ENCODE assay signal across 8 mouse cellular contexts in the genomic region with DNA sequence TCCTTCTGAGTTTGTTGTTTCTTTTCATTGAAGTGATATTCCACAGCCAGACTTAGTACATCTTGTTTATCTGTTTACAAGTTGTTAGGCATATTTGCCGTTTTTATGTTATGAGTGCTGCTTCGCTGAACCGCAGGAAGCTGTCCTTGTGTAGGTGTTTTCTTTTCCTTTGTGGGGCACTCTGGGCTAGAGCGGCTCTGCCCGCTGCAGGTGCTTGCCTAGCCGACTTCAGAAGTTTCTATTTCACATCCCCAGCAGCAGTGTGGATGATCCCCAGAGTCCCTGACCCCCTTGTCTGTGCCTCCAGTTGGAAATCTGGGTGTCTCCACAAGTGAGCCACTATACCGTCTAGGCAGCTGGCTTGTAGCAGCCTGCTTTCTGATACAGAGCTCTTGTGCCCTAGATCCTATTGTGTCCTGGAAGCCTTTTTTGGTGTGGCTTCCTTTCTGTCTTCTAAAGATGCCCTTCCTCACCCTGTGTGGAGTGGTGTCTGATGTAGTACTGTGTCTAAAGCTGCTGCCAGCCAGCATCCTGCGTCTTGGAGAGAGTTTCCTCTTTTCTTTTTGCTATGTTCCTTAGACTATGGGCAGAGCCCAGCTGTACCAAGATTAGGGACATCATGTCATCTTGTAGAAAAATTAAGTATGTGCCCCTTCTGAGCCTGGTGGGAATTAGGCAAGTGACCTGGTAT.
A peak's percentile ranks its signal among the peaks of the same experiment; 100 is the strongest.
DNase-seq lines count a peak whose midpoint lies in the region; ATAC-seq and TF ChIP-seq lines count a peak whose summit lies in the region.
"Had no signal": no experiment of that assay in that cellular context is flagged by ENCODE, and none has a peak within 500 bp of the region (broad histone marks: within the 10 kb centered on the region; RNA-seq: fewer than 3 reads in every experiment).

No protein-coding gene starts in this region.

- no peak for TF ChIP-seq EP300 in stomach, postnatal 0 days (optimal IDR thresholded peaks at IDR 0.05)

- no peak for TF ChIP-seq CTCF in liver, adult 2 months (IDR thresholded peaks at IDR 0.05; ENCODE audit: low read depth, low read length)
- no peak for TF ChIP-seq CTCF in stomach, postnatal 0 days (IDR thresholded peaks at IDR 0.05; ENCODE audit: low read depth)

- H3K79me2 ChIP-seq in liver, adult 2 months (ENCODE audit: control insufficient read depth, insufficient read depth, low read length), result peaks cover 43% of the 10 kb centered on the region

- H3K36me3 ChIP-seq in liver, adult 2 months (ENCODE audit: control insufficient read depth, insufficient read depth, low read length), result peaks cover 12% of the 10 kb centered on the region
- H3K36me3 ChIP-seq in stomach, postnatal 0 days (ENCODE audit: control insufficient read depth, insufficient read depth, low read length), result peaks cover 2% of the 10 kb centered on the region; the same call in 1 of the 2 replicates
- no peaks in the 10 kb centered on the region for H3K36me3 ChIP-seq in hindbrain, embryonic 13.5 days

- H3K4me2 ChIP-seq in stomach, postnatal 0 days (replicated peaks; ENCODE audit: low read depth), result peak overlapping the region; percentile 0; the same call in 1 of the 2 replicates
- no peak overlapping the region for H3K4me2 ChIP-seq in hindbrain, embryonic 13.5 days

- peak overlapping the region; percentile 39 for H3K27ac ChIP-seq in liver, adult 2 months (replicated peaks; ENCODE audit: insufficient read depth, low read depth, low read length)
- H3K27ac ChIP-seq in stomach, postnatal 0 days (replicated peaks), result peak overlapping the region; percentile 83
- H3K27ac ChIP-seq in hindbrain, embryonic 13.5 days, result no peak overlapping the region

- ATAC-seq in common myeloid progenitor, adult 5-6 weeks (replicated peaks; ENCODE audit: low read depth, poor library complexity, severe bottlenecking), result peak; percentile 57
- peak; percentile 46 to 65 for ATAC-seq in hematopoietic stem cell, adult 5-6 weeks (replicated peaks in 1 of 2; ENCODE audit: insufficient read depth in 1 of 2, low FRiP score in 2 of 2, low TSS enrichment in 1 of 2, low read depth in 1 of 2, poor library complexity in 2 of 2, severe bottlenecking in 2 of 2)
- ATAC-seq in stomach, postnatal 0 days (ENCODE audit: low FRiP score, low TSS enrichment), result no peak
- no peak for ATAC-seq in hindbrain, embryonic 13.5 days (ENCODE audit: low FRiP score)

- no peak overlapping the region for H3K4me3 ChIP-seq in liver, adult 2 months (ENCODE audit: insufficient read depth, low read depth, low read length)
- H3K4me3 ChIP-seq in stomach, postnatal 0 days (ENCODE audit: low read depth, low read length), result no peak overlapping the region
- no peak overlapping the region for H3K4me3 ChIP-seq in hindbrain, embryonic 13.5 days

- TF ChIP-seq POLR2A in liver, adult 2 months (IDR thresholded peaks at IDR 0.05; ENCODE audit: extremely low read depth, insufficient read depth, low read length), result no peak

- H3K27me3 ChIP-seq in liver, adult 2 months (ENCODE audit: control insufficient read depth, insufficient read depth, low read length), result no peaks in the 10 kb centered on the region
- H3K27me3 ChIP-seq in stomach, postnatal 0 days (ENCODE audit: control insufficient read depth, insufficient read depth, low read length), result no peaks in the 10 kb centered on the region
- no peaks in the 10 kb centered on the region for H3K27me3 ChIP-seq in hindbrain, embryonic 13.5 days

- no peak overlapping the region for H3K9ac ChIP-seq in liver, adult 2 months (ENCODE audit: low read depth, low read length)
- H3K9ac ChIP-seq in stomach, postnatal 0 days (ENCODE audit: low read length), result no peak overlapping the region; the same call in 1 of the 2 replicates
- no peak overlapping the region for H3K9ac ChIP-seq in hindbrain, embryonic 13.5 days

- no peaks in the 10 kb centered on the region for H3K9me3 ChIP-seq in stomach, postnatal 0 days (ENCODE audit: control insufficient read depth, low read length)
- no peaks in the 10 kb centered on the region for H3K9me3 ChIP-seq in hindbrain, embryonic 13.5 days

- intact Hi-C loops in gastrocnemius, postnatal 36 days (cut with DNase I), result no loop called here

- DNase-seq in liver, adult 2 months (ENCODE audit: extremely low read depth, low read depth, low spot score), result no peak
- no peak for DNase-seq in liver
- no peak for DNase-seq in stomach, postnatal 0 days (ENCODE audit: low spot score)
- no peak for DNase-seq in gastrocnemius, postnatal 36 days
- DNase-seq: cerebellum, adult 2 months had no signal

- 62% methylated on average over 8 of the region's 8 CpGs for WGBS in liver, adult 2 months
- 60% methylated on average over 8 of the region's 8 CpGs for whole genome bisulfite sequencing in stomach, postnatal 0 days
- 83% methylated on average over 8 of the region's 8 CpGs for WGBS in hindbrain, embryonic 13.5 days

- peaks cover 36% of the 10 kb centered on the region for H3K4me1 ChIP-seq in liver, adult 2 months (ENCODE audit: control insufficient read depth, insufficient read depth, low read length)
- peaks cover 17% of the 10 kb centered on the region for H3K4me1 ChIP-seq in stomach, postnatal 0 days (replicated peaks; ENCODE audit: control insufficient read depth, insufficient read depth)
- peaks cover 10% of the 10 kb centered on the region; the same call in 1 of the 2 replicates for H3K4me1 ChIP-seq in hindbrain, embryonic 13.5 days (replicated peaks)

Comparison
In these comparisons a context has a peak if more than half of its experiments do, and no peak if none do; other contexts are left out.
1. ATAC-seq: peak in common myeloid progenitor, adult 5-6 weeks (single experiment) and hematopoietic stem cell, adult 5-6 weeks (2 of 2); none in stomach, postnatal 0 days (single experiment) and hindbrain, embryonic 13.5 days (single experiment).